Comparison of ENCODE assay signal across 11 mouse cellular contexts in the genomic region with DNA sequence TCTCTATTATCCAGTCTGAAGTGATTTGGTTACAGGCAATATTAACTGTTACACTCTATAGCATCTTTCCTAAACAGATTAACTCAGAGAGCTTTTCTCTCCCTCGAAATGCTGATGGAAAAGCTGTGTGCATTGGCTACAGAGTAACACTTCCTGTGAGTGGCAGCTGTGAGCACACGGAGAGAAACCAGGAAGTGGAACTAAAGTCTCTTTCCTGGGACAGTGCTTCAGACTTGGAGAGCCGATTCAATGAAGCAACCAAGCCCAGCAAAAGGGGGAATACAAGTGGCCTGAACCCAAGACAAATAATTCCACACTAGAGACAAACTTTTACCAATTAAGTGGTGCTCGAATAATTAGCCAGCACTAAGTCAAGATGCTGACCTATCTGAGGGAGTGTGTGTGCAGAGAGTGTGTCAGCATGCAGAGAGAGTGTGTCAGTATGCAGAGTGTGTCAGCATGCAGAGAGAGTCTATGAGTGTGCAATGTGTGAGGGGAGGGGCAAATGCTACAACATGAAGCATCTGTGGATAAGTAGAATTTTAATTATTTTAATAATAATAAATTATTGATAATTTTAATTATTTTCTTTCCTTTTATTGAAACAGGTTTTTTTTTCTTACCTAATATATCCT.
DNase-seq lines count a peak whose midpoint lies in the region; ATAC-seq and TF ChIP-seq lines count a peak whose summit lies in the region.
"Had no signal": no experiment of that assay in that cellular context is flagged by ENCODE, and none has a peak within 500 bp of the region (broad histone marks: within the 10 kb centered on the region; RNA-seq: fewer than 3 reads in every experiment).

No protein-coding gene starts in this region.

- TF ChIP-seq POLR2A in cerebellum, adult 2 months (IDR thresholded peaks at IDR 0.05; ENCODE audit: borderline replicate concordance, insufficient read depth, low read length) = no peak

- peak; percentile 37 for DNase-seq in heart, postnatal 0 days (ENCODE audit: low spot score)
- no peak for DNase-seq in heart, adult 8-10 months (ENCODE audit: low spot score)
- DNase-seq in A20 (ENCODE audit: low read depth, low spot score) = peak; percentile 72
- peak; percentile 22 for DNase-seq in embryonic facial prominence, embryonic 14.5 days (ENCODE audit: low spot score)
- DNase-seq in adrenal gland, postnatal 10 days = no peak
- DNase-seq in cerebellum, adult 8-10 months = no peak
- no peak for DNase-seq in cerebellum, adult 2 months
- DNase-seq: cerebellum, adult 9-10 months; right cerebral cortex, postnatal 25 days had no signal

- no peaks in the 10 kb centered on the region for H3K9me3 ChIP-seq in heart, postnatal 0 days (replicated peaks; ENCODE audit: control insufficient read depth, low read length)
- peaks cover 2% of the 10 kb centered on the region; the same call in 1 of the 2 replicates for H3K9me3 ChIP-seq in embryonic facial prominence, embryonic 14.5 days (ENCODE audit: control insufficient read depth, low read length)
- H3K9me3 ChIP-seq: G1E had no signal

- no peak for TF ChIP-seq CTCF in heart, postnatal 0 days (IDR thresholded peaks at IDR 0.05; ENCODE audit: low read depth)
- no peak for TF ChIP-seq CTCF in cerebellum, adult 2 months (IDR thresholded peaks at IDR 0.05; ENCODE audit: borderline replicate concordance, insufficient read depth, low read depth, low read length)

- H3K4me2 ChIP-seq in heart, postnatal 0 days (ENCODE audit: low read depth, low read length) = no peak overlapping the region
- H3K4me2 ChIP-seq in embryonic facial prominence, embryonic 14.5 days (ENCODE audit: low read depth, low read length) = no peak overlapping the region

- H3K27ac ChIP-seq in heart, postnatal 0 days (ENCODE audit: low read depth) = 0 out of 2 replicates have a peak overlapping the region, but pooled peaks have one; percentile 11
- H3K27ac ChIP-seq in embryonic facial prominence, embryonic 14.5 days (replicated peaks; ENCODE audit: low read depth, low read length) = no peak overlapping the region; the same call in 1 of the 2 replicates
- no peak overlapping the region for H3K27ac ChIP-seq in cerebellum, adult 2 months (ENCODE audit: insufficient read depth, low read length)

- no peak overlapping the region for H3K9ac ChIP-seq in heart, postnatal 0 days (replicated peaks; ENCODE audit: low read depth, low read length)
- H3K9ac ChIP-seq in embryonic facial prominence, embryonic 14.5 days (ENCODE audit: low read depth, low read length) = no peak overlapping the region

- no peaks in the 10 kb centered on the region for H3K27me3 ChIP-seq in heart, postnatal 0 days (ENCODE audit: control insufficient read depth, insufficient read depth, low read length)
- H3K27me3 ChIP-seq in embryonic facial prominence, embryonic 14.5 days (replicated peaks; ENCODE audit: control insufficient read depth, insufficient read depth, low read length) = no peaks in the 10 kb centered on the region
- H3K27me3 ChIP-seq in cerebellum, adult 2 months (ENCODE audit: control insufficient read depth, insufficient read depth, low read length) = no peaks in the 10 kb centered on the region

- ATAC-seq in heart, postnatal 0 days (ENCODE audit: insufficient read depth, low read depth) = no peak
- no peak for ATAC-seq in embryonic facial prominence, embryonic 14.5 days (ENCODE audit: low read depth)
- peak; percentile 90 for ATAC-seq in megakaryocyte, adult 5-6 weeks (ENCODE audit: poor library complexity, severe bottlenecking)

- no peak overlapping the region for H3K4me3 ChIP-seq in heart, postnatal 0 days (ENCODE audit: low read depth, low read length)
- H3K4me3 ChIP-seq in embryonic facial prominence, embryonic 14.5 days (ENCODE audit: low read depth, low read length) = no peak overlapping the region
- H3K4me3 ChIP-seq in cerebellum, adult 2 months (replicated peaks; ENCODE audit: insufficient read depth, low read depth, low read length) = no peak overlapping the region

- H3K4me1 ChIP-seq in heart, postnatal 0 days (ENCODE audit: control insufficient read depth, insufficient read depth) = 0 out of 2 replicates have a peak, but pooled peaks cover 4% of the 10 kb centered on the region
- no peaks in the 10 kb centered on the region for H3K4me1 ChIP-seq in embryonic facial prominence, embryonic 14.5 days (ENCODE audit: control insufficient read depth, insufficient read depth, low read length)
- H3K4me1 ChIP-seq in cerebellum, adult 2 months (ENCODE audit: control insufficient read depth, insufficient read depth, low read length) = no peaks in the 10 kb centered on the region

- no peak for TF ChIP-seq EP300 in heart, postnatal 0 days (IDR thresholded peaks at IDR 0.05; ENCODE audit: low read depth)

- no peaks in the 10 kb centered on the region for H3K36me3 ChIP-seq in heart, postnatal 0 days (replicated peaks; ENCODE audit: control insufficient read depth, insufficient read depth, low read length)
- H3K36me3 ChIP-seq in embryonic facial prominence, embryonic 14.5 days (ENCODE audit: control insufficient read depth, insufficient read depth, low read length) = no peaks in the 10 kb centered on the region
- H3K36me3 ChIP-seq: G1E had no signal

- WGBS in heart, postnatal 0 days = 31% methylated on average over 4 of the region's 4 CpGs
- 41% methylated on average over 4 of the region's 4 CpGs for WGBS in embryonic facial prominence, embryonic 14.5 days
- WGBS in cerebellum, adult 2 months = 29% methylated on average over 4 of the region's 4 CpGs

Comparison
In these comparisons a context has a peak if more than half of its experiments do, and no peak if none do; other contexts are left out.
1. DNase-seq: peak in heart, postnatal 0 days (single experiment), A20 (single experiment) and embryonic facial prominence, embryonic 14.5 days (single experiment); none in heart, adult 8-10 months (single experiment), adrenal gland, postnatal 10 days (single experiment), cerebellum, adult 8-10 months (single experiment) and cerebellum, adult 2 months (0 of 2).